Mouse (Mus musculus) CH12.LX (cell line): ENCODE data around the gene Onecut3. TPM values are rescaled to one million over a fixed set of nuclear protein-coding genes. Genes with fewer than 3 reads are reported as not detected.

Source experiments
- DNase-seq: peaks from one replicate; pipeline ENCODE4 v3.0.0-alpha.2; 2013; ENCODE audit errors: extremely low read depth
- H3K27ac ChIP-seq: 2 replicates; pipeline ENCODE4 v1.5.1; 2012; ENCODE audit warnings: low read depth, mild to moderate bottlenecking, control low read depth, moderate library complexity; ENCODE audit not compliant: insufficient read depth
- H3K27me3 ChIP-seq: replicated peaks from 2 replicates; pipeline ENCODE3; 2012; ENCODE audit warnings: inconsistent platforms
- H3K36me3 ChIP-seq, 2 experiments: replicated peaks in 1 of 2; 2 replicates each; pipeline versions ENCODE3 to v1.6.1; 2012; ENCODE audit warnings: inconsistent platforms in 1 of 2, low read length in 1 of 2, mild to moderate bottlenecking in 1 of 2, mixed read lengths in 1 of 2, moderate library complexity in 1 of 2; ENCODE audit not compliant: control insufficient read depth in 1 of 2, insufficient read depth in 1 of 2
- H3K4me1 ChIP-seq, 2 experiments: 2 replicates each; pipeline ENCODE4 v1.6.1; 2012; ENCODE audit warnings: inconsistent platforms in 1 of 2, moderate library complexity in 1 of 2; ENCODE audit not compliant: insufficient read depth in 2 of 2, control insufficient read depth in 1 of 2
- H3K4me2 ChIP-seq: 2 replicates; pipeline ENCODE4 v1.6.1; 2012; ENCODE audit warnings: low read depth, mild to moderate bottlenecking, control low read depth; ENCODE audit not compliant: poor library complexity, insufficient read depth, severe bottlenecking
- H3K4me3 ChIP-seq, 3 experiments: fragments of 150-350 bp in 1 of 3; sonication (generic) in 1 of 3; replicated peaks in 1 of 3; 2 replicates each; pipeline versions ENCODE3 to v1.5.1; 2011 to 2012; ENCODE audit warnings: low read depth in 2 of 3, low read length in 2 of 3, mild to moderate bottlenecking in 2 of 3, moderate library complexity in 2 of 3, control low read depth in 1 of 3, improper control_type of control experiment in 1 of 3, inconsistent platforms in 1 of 3, mixed read lengths in 1 of 3; ENCODE audit not compliant: poor library complexity in 1 of 3
- H3K79me2 ChIP-seq: replicated peaks from 2 replicates; pipeline ENCODE4 v1.6.1; 2012; ENCODE audit warnings: mild to moderate bottlenecking, moderate library complexity; ENCODE audit not compliant: control insufficient read depth, poor library complexity, insufficient read depth, severe bottlenecking; ENCODE audit errors: extremely low read depth
- H3K9ac ChIP-seq: 2 replicates; pipeline ENCODE4 v1.6.1; 2012; ENCODE audit warnings: low read depth, mild to moderate bottlenecking, control low read depth, moderate library complexity; ENCODE audit not compliant: insufficient read depth
- H3K9me3 ChIP-seq: replicated peaks from 2 replicates; pipeline ENCODE3; 2012; ENCODE audit warnings: low read length, inconsistent platforms, mixed read lengths
- BHLHE40 ChIP-seq: IDR thresholded peaks from 2 replicates; pipeline ENCODE4 v1.6.1; 2011; ENCODE audit warnings: mild to moderate bottlenecking, low read depth, low read length, improper control_type of control experiment
- CTCF ChIP-seq, 2 experiments: IDR thresholded peaks in 1 of 2; conservative IDR thresholded peaks in 1 of 2; 2 replicates each; pipeline ENCODE4 v1.5.1; 2011 to 2012; ENCODE audit warnings: low read depth in 2 of 2, low read length in 2 of 2, improper control_type of control experiment in 1 of 2, inconsistent platforms in 1 of 2, mild to moderate bottlenecking in 1 of 2, moderate library complexity in 1 of 2
- EP300 ChIP-seq: IDR thresholded peaks from 2 replicates; pipeline ENCODE4 v1.6.1; 2011; ENCODE audit warnings: low read length, improper control_type of control experiment
- ETS1 ChIP-seq: conservative IDR thresholded peaks from 2 replicates; pipeline ENCODE4 v1.6.1; 2012; ENCODE audit warnings: low read depth, mild to moderate bottlenecking, inconsistent platforms, low read length, improper control_type of control experiment, moderate library complexity
- GABPA ChIP-seq: IDR thresholded peaks from 2 replicates; pipeline ENCODE4 v1.6.1; 2012; ENCODE audit warnings: low read depth, low read length, improper control_type of control experiment, inconsistent platforms; ENCODE audit not compliant: insufficient replicate concordance
- HCFC1 ChIP-seq: IDR thresholded peaks from 2 replicates; pipeline ENCODE4 v1.6.1; 2012; ENCODE audit warnings: low read depth, mild to moderate bottlenecking, inconsistent platforms, low read length, improper control_type of control experiment
- IRF4 ChIP-seq: IDR thresholded peaks from 2 replicates; pipeline ENCODE4 v1.6.1; 2014; ENCODE audit warnings: low read depth, mild to moderate bottlenecking, inconsistent platforms, low read length, improper control_type of control experiment
- KAT2A ChIP-seq: IDR thresholded peaks from 2 replicates; pipeline ENCODE4 v1.6.1; 2012; ENCODE audit warnings: low read length, improper control_type of control experiment, inconsistent platforms; ENCODE audit not compliant: insufficient replicate concordance
- NELFE ChIP-seq: IDR thresholded peaks from 2 replicates; pipeline ENCODE4 v1.6.1; 2011; ENCODE audit warnings: low read depth, low read length, improper control_type of control experiment
- NRF1 ChIP-seq: IDR thresholded peaks from 2 replicates; pipeline ENCODE4 v1.6.1; 2014; ENCODE audit warnings: low read depth, mild to moderate bottlenecking, inconsistent platforms, low read length, improper control_type of control experiment, moderate library complexity
- PAX5 ChIP-seq: IDR thresholded peaks from 2 replicates; pipeline ENCODE4 v1.6.1; 2012; ENCODE audit warnings: low read length, inconsistent platforms, mixed read lengths
- POLR2A ChIP-seq: IDR thresholded peaks from 2 replicates; pipeline ENCODE4 v1.6.1; 2011; ENCODE audit warnings: low read depth, mild to moderate bottlenecking, improper control_type of control experiment, low read length
- POLR2AphosphoS2 ChIP-seq: IDR thresholded peaks from 2 replicates; pipeline ENCODE4 v1.6.1; 2011; ENCODE audit warnings: low read depth, low read length, improper control_type of control experiment
- TCF12 ChIP-seq: IDR thresholded peaks from 2 replicates; pipeline ENCODE4 v1.6.1; 2014; ENCODE audit warnings: low read depth, mild to moderate bottlenecking, inconsistent platforms, low read length, improper control_type of control experiment
- UBTF ChIP-seq: IDR thresholded peaks from 2 replicates; pipeline ENCODE4 v1.6.1; 2012; ENCODE audit warnings: low read depth, mild to moderate bottlenecking, inconsistent platforms, low read length, improper control_type of control experiment, moderate library complexity
- USF2 ChIP-seq: conservative IDR thresholded peaks from 2 replicates; pipeline ENCODE4 v1.6.1; 2011; ENCODE audit warnings: low read depth, low read length, improper control_type of control experiment
- ZNF384 ChIP-seq: IDR thresholded peaks from 2 replicates; pipeline ENCODE4 v1.6.1; 2012; ENCODE audit warnings: low read depth, low read length, improper control_type of control experiment, inconsistent platforms
- dilution Hi-C: fragments of 300-500 bp; cut with MboI; formaldehyde crosslinking; loops from 2 replicates; pipeline ENCODE4 v1.14.3; 2020; ENCODE audit warnings: low sequenced_read_pairs; ENCODE audit not compliant: extremely low pct_unique_long_range_greater_than_20kb, extremely low pct_ligation_motif_present
- in situ Hi-C: fragments of 300-500 bp; cut with MboI; formaldehyde crosslinking; loops from 3 replicates; pipeline ENCODE4 v1.14.3; 2019; ENCODE audit warnings: low sequenced_read_pairs, low pct_ligation_motif_present, low pct_unique_long_range_greater_than_20kb, mixed read lengths
- polyA plus RNA-seq: library from polyadenylated mRNA; unstranded; fragments of >175 nt; gene quantifications from 2 replicates; pipeline ENCODE4 v1.2.1, GENCODE M21; 2012; ENCODE audit warnings: low read depth; ENCODE audit not compliant: insufficient read length
- total RNA-seq, 2 experiments: library from RNA; depleted of rRNA; stranded (reverse); fragments of 300-350 nt in 1 of 2; fragments of >200 nt in 1 of 2; gene quantifications; 2 replicates each; pipeline ENCODE4 v1.2.3; 2012 to 2014

Gene Onecut3
- total and polyA plus RNA-seq, 3 experiments, result not detected

DNA sequence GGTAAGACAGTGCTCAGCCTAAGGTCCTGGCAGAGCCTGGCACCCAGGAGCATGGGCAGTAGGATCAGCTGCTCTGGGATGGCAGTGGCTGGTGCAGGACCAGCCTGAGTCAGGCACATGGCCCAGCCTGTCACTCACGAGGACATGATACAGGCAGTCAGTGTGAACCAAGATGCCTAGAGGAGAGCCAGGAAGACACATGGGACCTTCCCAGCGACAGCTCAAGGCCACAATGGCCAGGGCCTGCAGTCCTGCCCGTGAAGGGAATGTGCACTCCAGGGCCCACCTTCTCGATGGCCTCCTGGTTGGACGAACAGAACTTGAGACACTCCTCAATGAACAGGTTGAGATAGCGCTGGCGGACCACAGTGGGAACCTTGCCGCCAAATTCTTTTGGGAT, 51.0 kb downstream of the Onecut3 start:
- H3K27me3 ChIP-seq, result no peaks in the 10 kb centered on the region
- no peaks in the 10 kb centered on the region for H3K9me3 ChIP-seq
- in situ Hi-C loops (no loop called here), dilution Hi-C loops (no loop called here)
- H3K27ac ChIP-seq, result no peak overlapping the region
- TF ChIP-seq IRF4, result no peak
- no peak for TF ChIP-seq TCF12
- TF ChIP-seq NELFE, result no peak
- no peak for TF ChIP-seq EP300
- no peak for TF ChIP-seq BHLHE40
- no peak for TF ChIP-seq POLR2A
- peaks cover 0 to 6% of the 10 kb centered on the region in 2 experiments; a peak in 1 of 4 replicates for H3K4me1 ChIP-seq
- DNase-seq, result no peak
- H3K36me3 ChIP-seq, result peaks cover 87 to 97% of the 10 kb centered on the region in 2 experiments
- H3K79me2 ChIP-seq, result no peaks in the 10 kb centered on the region; the same call in 1 of the 2 replicates
- H3K9ac ChIP-seq, result no peak overlapping the region
- no peak overlapping the region for H3K4me3 ChIP-seq
- H3K4me2 ChIP-seq, result no peak overlapping the region

GRCm38 (mm10) chr10:80546945-80547344, 52.3 kb downstream of the Onecut3 start:
- no peak for DNase-seq
- Histone ChIP-seq H3K27ac (no peak overlapping the region), H3K9ac (no peak overlapping the region), H3K4me3 (no peak overlapping the region), H3K4me1 (peaks cover 0 to 6% of the 10 kb centered on the region in 2 experiments; a peak in 1 of 4 replicates), H3K4me2 (no peak overlapping the region), H3K9me3 (no peaks in the 10 kb centered on the region), H3K36me3 (peaks cover 86 to 96% of the 10 kb centered on the region in 2 experiments), H3K27me3 (no peaks in the 10 kb centered on the region), H3K79me2 (peaks cover 3% of the 10 kb centered on the region; the same call in 1 of the 2 replicates)
- in situ Hi-C loops, result no loop called here
- no peak for TF ChIP-seq KAT2A
- no peak for TF ChIP-seq NRF1
- TF ChIP-seq GABPA, result no peak
- TF ChIP-seq ZNF384, result no peak
- no peak for TF ChIP-seq PAX5
- no peak for TF ChIP-seq USF2
- TF ChIP-seq POLR2AphosphoS2, result no peak
- TF ChIP-seq HCFC1, result no peak
- no peak for TF ChIP-seq EP300
- TF ChIP-seq CTCF (conservative IDR thresholded peaks at IDR 0.05 in 1 of 2, IDR thresholded peaks at IDR 0.05 in 1 of 2; ENCODE audit: low read depth in 2 of 2, low read length in 2 of 2), result no peak
- no peak for TF ChIP-seq ETS1
- no peak for TF ChIP-seq UBTF
- dilution Hi-C loops, result no loop called here
